Mouse (Mus musculus) lung, adult 2 months (tissue): Measurements from ENCODE around the gene Ptgdr2.

Experiments
- CTCF ChIP-seq: fragments of 200-500 bp; IDR thresholded peaks from 2 replicates; pipeline ENCODE4 v1.5.1; 2011; ENCODE audit warnings: mild to moderate bottlenecking, low read length, control low read depth; ENCODE audit not compliant: insufficient read depth
- POLR2A ChIP-seq: fragments of 200-500 bp; IDR thresholded peaks from 2 replicates; pipeline ENCODE4 v1.6.1; 2011; ENCODE audit warnings: low read depth, mild to moderate bottlenecking, control low read depth, low read length, borderline replicate concordance; ENCODE audit errors: extremely low read depth

- TF ChIP-seq POLR2A (no peak), CTCF (no peak)
Measured at GRCm38 (mm10) chr19:10914870-10915269, 22.1 kb upstream of the Ptgdr2 start.
